Mouse (Mus musculus) forebrain, postnatal 0 days (tissue): ENCODE data around the gene Ap1m2. TPM values are rescaled to one million over a fixed set of nuclear protein-coding genes. Genes with fewer than 3 reads are reported as not detected.

Experiments
- ATAC-seq: fragments of 200-750 bp; cut with Nextera tagmentation; 2 replicates; pipeline ENCODE4 v1.8.0; 2017; ENCODE audit warnings: mild to moderate bottlenecking, moderate library complexity
- DNase-seq: peaks from one replicate; pipeline ENCODE4 v3.0.0-alpha.2; 2015
- H3K27ac ChIP-seq: fragments of 300-500 bp; sonication (generic); 2 replicates; pipeline ENCODE4 v1.5.1; 2014; ENCODE audit warnings: low read depth, mild to moderate bottlenecking, antibody characterized with exemption, low read length, moderate library complexity, mixed read lengths
- H3K27me3 ChIP-seq: fragments of 300-500 bp; sonication (generic); 2 replicates; pipeline ENCODE4 v1.6.1; 2014; ENCODE audit warnings: mild to moderate bottlenecking, low read length, mixed read lengths; ENCODE audit not compliant: insufficient read depth
- H3K36me3 ChIP-seq: fragments of 300-500 bp; sonication (generic); 2 replicates; pipeline ENCODE4 v1.6.1; 2014; ENCODE audit warnings: mild to moderate bottlenecking, moderate library complexity; ENCODE audit not compliant: insufficient read depth
- H3K4me1 ChIP-seq: fragments of 300-500 bp; sonication (generic); 2 replicates; pipeline ENCODE4 v1.6.1; 2014; ENCODE audit warnings: antibody characterized with exemption; ENCODE audit not compliant: insufficient read depth
- H3K4me2 ChIP-seq: fragments of 300-500 bp; sonication (generic); 2 replicates; pipeline ENCODE4 v1.6.1; 2014; ENCODE audit warnings: low read depth, mild to moderate bottlenecking, moderate library complexity
- H3K4me3 ChIP-seq: fragments of 300-500 bp; sonication (generic); 2 replicates; pipeline ENCODE4 v1.5.1; 2014; ENCODE audit warnings: low read depth, low read length, mixed read lengths
- H3K9ac ChIP-seq: fragments of 300-500 bp; sonication (generic); 2 replicates; pipeline ENCODE4 v1.6.1; 2014; ENCODE audit warnings: mild to moderate bottlenecking
- H3K9me3 ChIP-seq: fragments of 300-500 bp; sonication (generic); 2 replicates; pipeline ENCODE4 v1.6.1; 2016; ENCODE audit warnings: low read length
- CTCF ChIP-seq: sonication (generic); IDR thresholded peaks from 2 replicates; pipeline ENCODE4 v1.5.1; 2016; ENCODE audit warnings: antibody characterized with exemption, control low read depth, low read depth
- WGBS: fragments of 180-500 bp; shearing (Covaris S2); extraction: QIAGEN DNeasy Blood & Tissue Kit; methylation state at CpG from one replicate; pipeline ENCODE4 v1.1.7; 2014; 5-methylcytosine and 5-hydroxymethylcytosine counted together
- polyA plus RNA-seq: library from polyadenylated mRNA; unstranded; fragments of >200 nt; fragmentation: Nextera tagmentation; extraction: Ambion mirVana; gene quantifications from 2 replicates; pipeline ENCODE4 v1.2.1, GENCODE M21; 2015
- total RNA-seq: library from RNA; depleted of rRNA; stranded (reverse); fragments of >200 nt; gene quantifications from 2 replicates; pipeline ENCODE4 v1.2.3, GENCODE M21; 2014

Ap1m2 gene
- total and polyA plus RNA-seq, 2 experiments from 2014 or later, result 2.6 to 2.9 TPM

DNA sequence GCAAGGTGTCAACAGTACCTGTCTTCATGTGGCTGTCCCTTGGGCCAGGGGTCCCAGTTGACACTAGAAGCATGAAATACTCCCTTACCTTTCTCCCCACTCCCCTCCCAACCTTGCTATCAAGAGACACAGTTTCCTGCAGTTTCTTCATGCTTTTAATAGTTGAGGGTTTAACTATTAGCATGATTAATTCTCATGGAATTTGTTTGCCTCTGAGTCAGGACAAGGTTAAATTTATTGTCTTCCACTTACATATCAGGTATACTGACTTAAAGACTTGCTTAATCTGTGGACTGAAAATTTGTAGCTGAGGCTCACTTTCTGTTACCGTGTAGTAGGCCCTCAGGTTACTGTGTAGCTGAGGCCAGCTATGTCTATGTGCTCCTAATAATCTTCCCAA, 21.4 kb upstream of the Ap1m2 start:
- Histone ChIP-seq H3K9me3 (no peaks in the 10 kb centered on the region), H3K4me1 (no peaks in the 10 kb centered on the region), H3K4me3 (no peak overlapping the region), H3K27me3 (no peaks in the 10 kb centered on the region), H3K9ac (no peak overlapping the region), H3K36me3 (no peaks in the 10 kb centered on the region), H3K4me2 (no peak overlapping the region), H3K27ac (no peak overlapping the region)
- 92% methylated on average over 1 of the region's 1 CpGs for WGBS
- ATAC-seq (no peak), DNase-seq (no peak)
- TF ChIP-seq CTCF, result no peak

DNA sequence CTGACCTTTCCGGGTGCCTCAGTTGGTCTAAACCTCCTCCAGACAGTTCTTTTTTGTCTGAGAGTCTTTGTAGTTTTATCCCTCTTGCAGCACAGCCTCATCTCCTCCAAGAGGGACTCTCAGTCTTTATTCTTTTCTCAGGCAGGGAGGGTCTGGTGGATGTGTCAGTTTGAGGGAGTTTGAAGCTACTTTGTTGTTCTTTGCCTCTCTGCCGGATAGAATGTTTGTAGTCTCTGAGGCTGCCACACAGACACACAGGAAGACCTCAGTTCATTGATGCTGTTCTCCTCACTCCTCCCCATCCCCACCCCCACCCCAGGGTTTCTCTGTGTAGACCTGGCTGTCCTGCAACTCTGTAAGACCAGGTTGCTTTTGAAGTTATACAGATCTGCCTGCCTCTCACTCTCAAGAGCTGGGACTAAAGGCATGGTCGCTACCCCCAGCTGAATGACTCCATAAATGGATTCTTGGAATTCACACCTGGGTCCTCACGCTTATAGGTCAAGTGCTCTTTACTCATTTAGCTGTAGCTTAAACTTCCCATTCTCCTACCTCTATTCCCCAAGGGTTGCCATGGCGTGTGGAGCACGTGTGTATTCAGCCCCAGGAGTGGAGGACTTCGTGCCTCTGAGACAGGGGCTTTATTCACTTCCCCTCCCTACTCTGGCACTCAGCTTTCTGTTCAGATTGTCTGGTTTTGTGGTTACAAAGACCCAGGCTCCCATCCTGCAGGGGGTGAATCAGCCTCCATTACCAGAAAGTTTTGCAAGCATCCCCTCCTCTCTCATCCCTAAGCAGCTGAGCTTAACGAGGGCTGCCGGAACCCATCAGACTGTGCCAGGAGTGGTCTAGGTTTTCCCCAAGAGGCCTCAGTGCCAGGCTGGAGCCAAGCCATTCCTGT, 20.3 kb upstream of the Ap1m2 start:
- Histone ChIP-seq H3K9me3 (no peaks in the 10 kb centered on the region), H3K4me1 (no peaks in the 10 kb centered on the region), H3K36me3 (no peaks in the 10 kb centered on the region), H3K27ac (no peak overlapping the region), H3K27me3 (no peaks in the 10 kb centered on the region), H3K4me3 (no peak overlapping the region), H3K9ac (no peak overlapping the region), H3K4me2 (no peak overlapping the region)
- no peak for TF ChIP-seq CTCF
- DNase-seq (no peak), ATAC-seq (peak; percentile 29)
- WGBS, result 28% methylated on average over 9 of the region's 9 CpGs

DNA sequence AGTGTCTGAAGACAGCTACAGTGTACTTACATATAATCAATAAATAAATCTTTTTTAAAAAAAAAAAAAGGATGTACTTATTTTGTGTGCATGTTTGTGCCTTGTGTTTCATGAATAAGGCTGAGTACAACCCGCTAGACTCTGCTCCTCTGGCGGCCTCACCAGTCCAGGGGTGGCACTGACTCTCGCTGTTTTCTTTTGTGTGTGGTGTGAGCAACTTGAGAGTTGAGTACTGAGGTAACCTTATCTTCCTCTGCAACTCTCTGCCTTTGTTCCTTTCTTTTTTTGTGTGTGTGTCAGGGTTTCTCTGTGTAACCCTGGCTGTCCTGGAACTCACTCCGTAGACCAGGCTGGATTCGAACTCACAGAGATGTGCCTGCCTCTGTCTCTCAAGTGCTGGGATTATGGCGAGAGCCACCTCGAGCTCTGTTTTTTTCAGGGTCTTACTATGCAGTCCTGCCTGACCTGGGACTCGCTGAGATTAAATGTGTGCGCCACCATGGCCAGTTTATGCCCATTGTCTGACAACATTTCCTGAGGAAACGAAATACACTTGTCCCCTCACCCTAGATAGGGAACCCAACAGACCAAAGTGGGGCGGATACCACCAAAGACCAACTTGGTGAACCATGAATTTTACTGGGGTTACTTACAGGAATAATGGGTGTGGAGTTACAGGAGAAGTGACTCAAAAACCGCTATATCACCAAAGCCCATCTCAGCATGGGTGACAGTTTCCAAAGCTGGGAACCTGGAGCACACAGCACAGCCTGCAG, 19.4 kb upstream of the Ap1m2 start:
- Histone ChIP-seq H3K4me1 (no peaks in the 10 kb centered on the region), H3K36me3 (no peaks in the 10 kb centered on the region), H3K9ac (no peak overlapping the region), H3K4me3 (no peak overlapping the region), H3K27me3 (no peaks in the 10 kb centered on the region), H3K27ac (no peak overlapping the region), H3K9me3 (no peaks in the 10 kb centered on the region), H3K4me2 (no peak overlapping the region)
- TF ChIP-seq CTCF, result no peak
- WGBS, result 84% methylated on average over 12 of the region's 12 CpGs
- ATAC-seq (no peak), DNase-seq (no peak)

DNA sequence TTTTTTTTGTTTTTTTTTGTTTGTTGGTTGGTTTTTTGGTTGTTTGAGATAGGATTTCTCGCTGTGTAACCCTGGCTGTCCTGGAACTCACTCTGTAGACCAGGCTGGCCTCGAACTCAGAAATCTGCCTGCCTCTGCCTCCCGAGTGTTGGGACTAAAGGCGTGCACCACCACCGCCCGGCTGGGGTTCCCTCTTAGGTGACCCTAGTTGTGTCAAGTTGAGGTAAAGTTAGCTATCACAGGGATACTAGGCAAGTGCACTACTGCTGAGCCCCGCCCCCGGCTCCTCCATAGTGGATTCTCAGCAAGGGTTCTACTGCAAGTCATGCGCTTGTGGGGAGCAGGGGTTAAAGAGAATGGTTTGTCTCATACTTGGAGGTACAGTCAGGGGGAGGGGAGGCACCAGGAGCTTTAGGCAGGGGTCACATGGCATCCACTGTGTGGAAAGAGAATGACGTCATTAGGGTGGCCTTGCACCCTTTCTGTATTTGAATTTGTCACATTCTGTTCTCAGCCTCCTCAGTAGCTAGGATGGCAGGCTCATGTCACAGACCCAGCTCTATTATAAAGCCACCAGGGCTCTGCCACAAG, 17.7 kb upstream of the Ap1m2 start:
- Histone ChIP-seq H3K9ac (no peak overlapping the region), H3K4me3 (no peak overlapping the region), H3K27ac (no peak overlapping the region), H3K4me1 (no peaks in the 10 kb centered on the region), H3K36me3 (no peaks in the 10 kb centered on the region; the same call in 1 of the 2 replicates), H3K9me3 (no peaks in the 10 kb centered on the region), H3K4me2 (no peak overlapping the region), H3K27me3 (no peaks in the 10 kb centered on the region)
- ATAC-seq (no peak), DNase-seq (no peak)
- WGBS, result 92% methylated on average over 10 of the region's 10 CpGs
- no peak for TF ChIP-seq CTCF

DNA sequence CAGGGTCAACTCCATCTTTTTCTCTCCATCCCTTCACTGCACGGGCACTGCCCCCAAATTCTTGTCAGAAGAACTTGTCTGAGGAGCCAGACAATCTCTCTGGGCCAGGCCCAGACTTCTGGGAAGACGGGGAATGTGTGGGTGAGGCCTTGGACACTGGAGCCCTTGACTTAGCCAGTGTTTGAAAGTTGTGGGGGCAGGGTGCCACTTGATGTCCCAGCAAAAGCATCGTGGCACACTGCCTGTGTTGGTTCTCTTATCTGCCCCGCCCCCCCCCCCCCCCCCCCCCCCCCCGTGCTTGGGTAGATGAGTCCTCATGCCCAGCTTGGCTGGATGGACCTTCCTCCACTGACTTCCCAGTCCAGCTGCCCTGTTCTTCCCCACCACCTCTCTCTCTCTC, 16.9 kb upstream of the Ap1m2 start:
- 81% methylated on average over 2 of the region's 5 CpGs for WGBS
- H3K4me2 ChIP-seq, result no peak overlapping the region
- ATAC-seq (no peak), DNase-seq (no peak)
- H3K36me3 ChIP-seq, result no peaks in the 10 kb centered on the region; the same call in 1 of the 2 replicates
- no peaks in the 10 kb centered on the region for H3K4me1 ChIP-seq
- no peak overlapping the region for H3K9ac ChIP-seq
- no peak for TF ChIP-seq CTCF
- no peak overlapping the region for H3K4me3 ChIP-seq
- H3K27ac ChIP-seq, result no peak overlapping the region
- no peaks in the 10 kb centered on the region for H3K27me3 ChIP-seq
- H3K9me3 ChIP-seq, result no peaks in the 10 kb centered on the region

DNA sequence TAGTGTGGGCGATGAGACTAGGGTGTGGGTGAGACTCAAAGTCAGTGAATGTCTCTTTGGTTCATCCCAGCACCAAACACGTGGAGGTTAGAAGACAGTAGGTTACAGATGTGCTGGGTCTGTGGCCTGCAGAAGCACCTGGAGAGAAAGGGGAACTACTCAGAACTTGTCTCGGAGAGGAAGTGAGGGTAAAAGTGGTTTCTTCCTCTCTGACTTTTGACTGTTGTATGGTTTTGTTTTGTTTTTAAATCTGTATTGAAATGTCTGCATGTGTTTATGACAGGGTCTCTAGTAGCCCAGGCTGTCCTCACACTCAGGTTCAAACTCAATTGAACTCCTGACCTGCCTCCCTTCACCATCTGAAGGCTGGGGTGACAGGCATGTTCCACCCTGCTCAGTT, 15.9 kb upstream of the Ap1m2 start:
- H3K4me2 ChIP-seq, result no peak overlapping the region
- no peak overlapping the region for H3K4me3 ChIP-seq
- no peak overlapping the region for H3K27ac ChIP-seq
- no peaks in the 10 kb centered on the region; the same call in 1 of the 2 replicates for H3K36me3 ChIP-seq
- H3K9me3 ChIP-seq, result no peaks in the 10 kb centered on the region
- H3K4me1 ChIP-seq, result no peaks in the 10 kb centered on the region
- ATAC-seq (no peak), DNase-seq (no peak)
- no peak for TF ChIP-seq CTCF
- no peak overlapping the region for H3K9ac ChIP-seq
- no peaks in the 10 kb centered on the region for H3K27me3 ChIP-seq
- 76% methylated on average over 3 of the region's 3 CpGs for WGBS
